Mouse (Mus musculus) gastrocnemius, postnatal 25 days (tissue): ENCODE results near the gene Nmi. TPM values are rescaled to one million over a fixed set of nuclear protein-coding genes. Genes with fewer than 3 reads are reported as not detected.
"Not testable (repeated sequence)": the region's sequence is repeated elsewhere in the genome, so short reads cannot be mapped to it uniquely, and the experiment has no call there.

Source experiments
- DNase-seq: peaks from one replicate; pipeline ENCODE4 v3.0.0; 2022
- long read RNA-seq, 2 experiments: library from polyadenylated mRNA; stranded (forward); transcript quantifications; one replicate each; pipeline ENCODE4 v2.0.0; 2021
- total RNA-seq, 2 experiments: library from RNA; stranded (reverse); gene quantifications; 1 replicate in 1 of 2; 2 replicates in 1 of 2; pipeline ENCODE4 v1.2.3; 2021

Nmi gene
- 1 to 10 TPM; 2.4 to 3.6 TPM for total RNA-seq
- long read RNA-seq, experiment 1, partial matches to known transcripts = 2 of 7 reads
- long read RNA-seq, experiment 1, other reads (novel, unspliced or antisense) = 0 of 7 reads
- long read RNA-seq, experiment 2, partial matches to known transcripts = 1 of 6 reads
- long read RNA-seq, experiment 2, other reads (novel, unspliced or antisense) = 0 of 6 reads

- no peak for DNase-seq
These were observed at the start of gene Nmi for GRCm38 (mm10) chr2:51973410-51973968. Gene Nmi, minus strand, starts transcription at chr2:51973494.

DNA sequence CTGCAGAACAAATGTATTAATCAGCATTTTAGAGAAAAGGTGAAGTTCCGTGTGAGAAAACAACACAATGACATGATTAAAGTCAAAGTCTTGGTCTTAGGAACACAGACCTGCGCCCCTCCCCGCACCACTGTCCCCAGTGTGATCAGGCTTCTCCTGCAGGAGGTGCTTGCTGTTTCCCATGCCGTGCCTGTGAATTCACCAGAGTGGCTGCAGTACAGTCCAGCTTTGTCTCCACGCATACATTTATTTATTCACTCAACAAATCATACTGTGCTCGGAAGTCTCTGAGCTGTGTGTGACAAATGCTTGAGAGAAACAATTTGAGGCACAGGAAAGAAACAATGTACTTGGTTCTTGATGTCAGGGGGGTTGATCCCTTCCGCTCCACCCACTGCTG, 43.1 kb upstream of the Nmi start:
- DNase-seq = no peak

- DNase-seq = peak; percentile 34
These were observed 40.1 kb upstream of the Nmi start for GRCm38 (mm10) chr2:52013306-52013820.

GRCm38 (mm10) chr2:52011820-52012219, 38.5 kb upstream of the Nmi start:
- DNase-seq = not testable (repeated sequence)

- no peak for DNase-seq
These were observed 33.1 kb upstream of the Nmi start for GRCm38 (mm10) chr2:52006380-52006779.

DNA sequence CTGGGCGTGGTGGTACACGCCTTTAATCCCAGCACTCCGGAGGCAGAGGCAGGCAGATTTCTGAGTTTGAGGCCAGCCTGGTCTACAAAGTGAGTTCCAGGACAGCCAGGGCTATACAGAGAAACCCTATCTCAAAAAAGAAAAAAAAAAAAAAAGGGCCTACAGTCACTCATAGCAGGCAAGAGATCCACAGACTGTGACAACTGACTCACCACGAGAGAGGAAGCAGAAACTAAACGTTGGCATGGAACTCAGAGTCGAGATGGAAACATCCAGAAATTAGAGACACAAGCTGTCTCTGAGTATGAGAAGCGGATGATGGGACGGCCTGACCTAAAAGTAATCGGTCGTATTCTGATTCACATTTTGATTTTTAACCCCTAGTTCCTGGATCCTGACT, 29.0 kb upstream of the Nmi start:
- DNase-seq = not testable (repeated sequence)

GRCm38 (mm10) chr2:52001521-52001920, 28.2 kb upstream of the Nmi start:
- no peak for DNase-seq

GRCm38 (mm10) chr2:51999996-52000395, 26.7 kb upstream of the Nmi start:
- no peak for DNase-seq

GRCm38 (mm10) chr2:51991447-51991846, 18.2 kb upstream of the Nmi start:
- no peak for DNase-seq

GRCm38 (mm10) chr2:51989559-51989958, 16.3 kb upstream of the Nmi start:
- no peak for DNase-seq

GRCm38 (mm10) chr2:51986695-51987094, 13.4 kb upstream of the Nmi start:
- no peak for DNase-seq

- DNase-seq = no peak
These were observed 12.9 kb upstream of the Nmi start for GRCm38 (mm10) chr2:51986157-51986556.

DNA sequence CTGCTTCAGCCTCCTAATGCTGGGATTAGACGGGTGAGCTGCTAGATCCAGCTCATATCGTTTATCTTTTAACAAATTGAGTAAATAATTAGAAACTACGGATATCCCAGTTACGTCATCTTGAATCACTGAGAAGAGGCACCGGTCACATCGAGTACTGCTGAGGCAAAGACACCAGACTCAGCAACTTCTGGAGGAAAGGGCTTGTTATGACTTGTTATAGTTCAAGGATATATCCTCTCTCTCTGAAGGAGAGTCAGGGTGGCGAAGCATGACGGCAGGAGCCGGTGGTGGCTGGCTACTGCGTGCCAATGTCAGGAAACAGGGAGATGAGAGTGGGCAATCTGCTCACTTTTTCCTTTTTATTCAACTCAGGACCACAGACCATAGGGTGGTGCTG, 11.9 kb upstream of the Nmi start:
- no peak for DNase-seq

DNA sequence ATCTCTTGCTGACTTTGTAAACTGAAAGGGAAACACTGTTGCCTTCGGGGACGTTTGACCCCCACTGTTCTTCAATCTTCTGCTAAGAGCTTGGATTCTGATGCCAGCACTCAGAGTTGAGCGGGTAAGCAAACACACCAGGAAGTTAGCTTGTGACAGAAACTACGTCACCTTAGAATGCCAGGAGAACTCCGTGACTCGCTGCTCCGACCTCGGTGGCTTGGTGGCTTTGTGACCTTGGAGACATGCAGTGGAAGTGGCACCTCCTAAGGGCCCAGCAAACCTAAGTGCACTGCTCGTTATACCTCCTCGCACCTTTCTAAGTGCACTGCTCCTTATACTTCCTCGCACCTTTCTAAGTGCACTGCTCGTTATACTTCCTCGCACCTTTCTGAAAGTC, 9.0 kb upstream of the Nmi start:
- no peak for DNase-seq

DNA sequence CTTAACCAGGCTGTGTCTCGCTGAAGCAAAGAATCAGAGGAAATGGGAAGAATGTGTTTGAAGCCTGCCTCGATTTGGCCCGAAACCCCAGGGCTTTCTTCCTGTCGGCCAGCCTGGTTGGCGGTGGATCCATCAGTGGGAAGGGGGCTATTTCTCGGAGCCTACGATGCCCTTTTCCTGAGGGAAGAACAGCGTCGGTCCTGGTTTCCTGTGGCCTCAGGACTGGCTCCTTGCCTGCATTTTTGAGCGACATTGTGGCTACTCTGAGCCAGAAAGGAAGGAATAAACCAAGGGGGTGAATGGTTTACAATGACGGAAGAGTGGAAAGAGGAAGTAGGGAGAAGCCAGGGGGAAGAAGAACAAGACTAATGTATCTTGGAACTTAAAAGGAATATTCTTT, 8.3 kb upstream of the Nmi start:
- no peak for DNase-seq

DNA sequence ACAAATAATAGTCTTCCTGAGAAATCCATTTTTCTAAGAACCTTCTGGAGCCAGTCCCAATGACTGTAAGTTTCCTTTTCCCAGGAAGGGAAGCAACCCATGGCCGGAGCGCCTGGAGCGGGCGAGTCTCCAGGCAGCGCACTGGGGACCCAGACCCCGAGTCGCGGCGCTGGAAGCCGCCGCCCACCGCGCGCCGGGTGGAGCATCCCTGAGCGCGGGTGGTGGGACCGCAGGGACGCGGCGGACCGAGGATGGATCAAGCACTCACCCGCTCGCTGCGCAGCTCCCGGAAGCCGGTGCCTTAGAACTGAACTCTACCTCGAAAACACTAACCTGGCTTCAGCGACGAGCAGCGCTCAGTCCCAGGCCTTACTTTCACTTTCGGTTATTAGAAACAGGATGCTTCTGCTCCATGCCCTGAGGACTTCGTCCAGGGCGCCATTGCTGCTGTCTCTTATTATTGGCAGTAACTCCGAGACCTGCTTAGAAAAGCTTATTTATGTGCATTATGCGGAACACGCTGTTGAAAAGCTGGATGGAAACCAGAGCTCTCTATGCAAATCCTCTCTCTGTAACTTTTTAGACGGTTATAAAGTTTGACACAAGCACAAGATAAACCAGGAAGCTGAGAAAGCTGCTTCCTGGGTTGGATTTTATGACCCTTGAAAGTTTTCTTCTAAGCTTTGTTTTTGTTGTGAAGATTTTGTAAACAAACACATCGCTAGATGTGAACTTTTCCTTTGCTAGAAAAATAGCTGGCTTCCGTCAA, 469 bp downstream of the Nmi start:
- DNase-seq = peak; percentile 50

GRCm38 (mm10) chr2:51972142-51972541, 1.2 kb downstream of the Nmi start:
- no peak for DNase-seq

- no peak for DNase-seq
These were observed 2.4 kb downstream of the Nmi start for GRCm38 (mm10) chr2:51970897-51971296.

DNA sequence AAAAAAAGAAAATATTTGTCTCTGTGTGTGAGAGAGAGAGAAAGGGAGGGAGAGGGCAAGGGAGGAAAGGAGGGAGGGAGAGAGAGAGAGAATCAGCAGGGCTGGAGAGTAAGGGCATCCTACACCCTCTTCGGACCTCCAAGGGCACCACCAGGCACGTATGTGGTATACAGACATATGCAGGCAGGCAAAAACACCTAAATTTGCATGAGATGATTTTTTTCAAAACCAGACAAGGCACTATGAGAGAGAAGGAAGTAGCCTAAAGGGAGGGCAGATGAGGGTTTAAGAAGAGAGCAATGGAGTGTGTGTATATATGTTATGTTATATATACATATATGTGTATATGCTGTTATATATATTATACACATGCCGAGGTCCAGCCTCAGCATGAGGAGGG, 6.0 kb downstream of the Nmi start:
- DNase-seq = no peak

GRCm38 (mm10) chr2:51953648-51954204, 19.6 kb downstream of the Nmi start:
- no peak for DNase-seq

DNA sequence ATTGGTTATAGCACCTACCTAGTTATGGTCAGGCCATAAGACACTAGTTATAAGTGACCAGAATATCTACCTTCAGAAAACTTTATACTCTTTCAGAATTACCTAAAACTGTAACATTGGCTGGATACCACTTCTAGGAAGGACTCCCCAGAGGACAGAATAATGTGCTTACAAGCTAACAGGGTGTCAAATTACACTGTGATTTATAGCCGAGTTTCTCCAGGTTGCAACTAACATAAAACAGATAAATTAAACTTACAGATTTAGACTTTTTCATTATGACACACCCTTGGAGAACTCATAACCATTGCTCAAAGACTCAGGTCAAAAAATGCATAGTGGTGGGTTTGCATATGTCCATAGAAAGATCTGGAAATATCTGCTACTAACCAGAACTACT, 22.4 kb downstream of the Nmi start:
- no peak for DNase-seq

GRCm38 (mm10) chr2:51948105-51948830, 25.0 kb downstream of the Nmi start:
- no peak for DNase-seq

DNA sequence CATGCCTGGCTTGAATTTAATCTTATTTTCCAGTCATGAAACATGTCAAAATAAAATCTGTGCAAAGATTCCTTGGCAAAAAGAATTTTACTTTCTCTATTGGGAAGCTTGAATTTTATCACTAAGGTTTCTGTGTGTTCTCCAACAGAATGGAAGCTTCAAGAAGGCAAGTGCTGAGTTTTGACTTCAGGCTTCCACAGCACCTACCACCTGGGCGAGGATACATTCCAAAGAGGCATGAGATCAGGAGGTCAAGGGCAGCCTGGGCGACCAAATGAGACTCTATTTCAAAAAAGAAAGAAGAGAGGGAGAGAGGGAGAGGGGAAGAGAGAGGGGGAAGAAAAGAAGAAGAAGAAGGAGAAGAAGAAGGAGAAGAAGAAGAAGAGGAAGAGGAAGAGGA, 27.5 kb downstream of the Nmi start:
- DNase-seq = no peak
